Mouse (Mus musculus) stomach, embryonic 14.5 days (tissue): Measurements from ENCODE around the gene Sox11. TPM values are rescaled to one million over a fixed set of nuclear protein-coding genes. Genes with fewer than 3 reads are reported as not detected.

Experiments
- ATAC-seq: fragments of 200-750 bp; cut with Nextera tagmentation; 2 replicates; pipeline ENCODE4 v1.8.0; 2017; ENCODE audit warnings: low read depth, moderate TSS enrichment; ENCODE audit not compliant: insufficient number of reproducible peaks, insufficient read depth, low FRiP score
- H3K27ac ChIP-seq: fragments of 300-500 bp; sonication (generic); 2 replicates; pipeline ENCODE4 v1.5.1; 2014; ENCODE audit warnings: mild to moderate bottlenecking, low read length, moderate library complexity, mixed read lengths
- H3K27me3 ChIP-seq: fragments of 300-500 bp; sonication (generic); 2 replicates; pipeline ENCODE4 v1.6.1; 2014; ENCODE audit warnings: low read length, control low read depth, mixed read lengths; ENCODE audit not compliant: control insufficient read depth, insufficient read depth
- H3K36me3 ChIP-seq: fragments of 300-500 bp; sonication (generic); 2 replicates; pipeline ENCODE4 v1.6.1; 2014; ENCODE audit warnings: mild to moderate bottlenecking, control low read depth, low read length, moderate library complexity, mixed read lengths; ENCODE audit not compliant: control insufficient read depth, insufficient read depth
- H3K4me1 ChIP-seq: fragments of 300-500 bp; sonication (generic); 2 replicates; pipeline ENCODE4 v1.6.1; 2014; ENCODE audit warnings: low read length, control low read depth, mixed read lengths; ENCODE audit not compliant: control insufficient read depth, insufficient read depth
- H3K4me2 ChIP-seq: fragments of 300-500 bp; sonication (generic); replicated peaks from 2 replicates; pipeline ENCODE4 v1.6.1; 2014; ENCODE audit warnings: low read depth, low read length, control low read depth
- H3K4me3 ChIP-seq: fragments of 300-500 bp; sonication (generic); 2 replicates; pipeline ENCODE4 v1.5.1; 2014; ENCODE audit warnings: low read depth, low read length, control low read depth
- H3K9ac ChIP-seq: fragments of 300-500 bp; sonication (generic); replicated peaks from 2 replicates; pipeline ENCODE4 v1.6.1; 2014; ENCODE audit warnings: low read depth, mild to moderate bottlenecking, control low read depth, low read length, moderate library complexity, mixed read lengths
- H3K9me3 ChIP-seq: fragments of 300-500 bp; sonication (generic); 2 replicates; pipeline ENCODE4 v1.6.1; 2016; ENCODE audit warnings: low read depth, low read length, control low read depth; ENCODE audit not compliant: control insufficient read depth
- WGBS: fragments of 180-500 bp; shearing (Covaris S2); extraction: QIAGEN DNeasy Blood & Tissue Kit; methylation state at CpG from one replicate; pipeline ENCODE4 v1.1.7; 2014; 5-methylcytosine and 5-hydroxymethylcytosine counted together
- polyA plus RNA-seq: library from polyadenylated mRNA; unstranded; fragments of >200 nt; fragmentation: Nextera tagmentation; extraction: Ambion mirVana; gene quantifications from 2 replicates; pipeline ENCODE4 v1.2.1, GENCODE M21; 2014

The Sox11 gene
- polyA plus RNA-seq, 1 experiment from 2014 or later, result 73.8 TPM

GRCm38 (mm10) chr12:27357076-27357637 is 14.8 kb upstream of the Sox11 start:
- 34% methylated on average over 12 of the region's 12 CpGs for WGBS
- no peak overlapping the region for H3K27ac ChIP-seq
- no peak for ATAC-seq
- H3K4me2 ChIP-seq, result no peak overlapping the region
- no peak overlapping the region for H3K4me3 ChIP-seq
- H3K9ac ChIP-seq, result no peak overlapping the region
- H3K9me3 ChIP-seq, result no peaks in the 10 kb centered on the region
- no peaks in the 10 kb centered on the region for H3K27me3 ChIP-seq
- no peaks in the 10 kb centered on the region for H3K36me3 ChIP-seq
- no peaks in the 10 kb centered on the region for H3K4me1 ChIP-seq

DNA sequence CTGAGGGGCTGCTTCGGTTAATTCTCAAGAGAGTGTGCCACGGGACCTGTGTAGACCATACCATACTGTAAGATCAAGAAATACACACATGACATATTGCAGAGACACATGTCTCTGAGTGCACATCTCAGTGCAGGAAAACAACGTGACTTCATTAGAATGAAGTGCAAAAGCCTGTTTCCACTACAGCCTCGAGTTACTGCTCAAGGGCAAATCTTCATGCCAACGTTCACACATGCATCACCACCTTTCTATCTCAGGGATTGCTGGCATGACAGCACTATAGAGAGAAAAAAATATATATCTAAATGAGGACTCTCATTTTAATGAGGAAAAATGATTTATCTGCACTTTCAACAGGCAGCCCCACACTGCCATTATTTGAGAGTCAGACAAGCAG is 14.2 kb upstream of the Sox11 start:
- H3K4me1 ChIP-seq, result no peaks in the 10 kb centered on the region
- H3K4me2 ChIP-seq, result no peak overlapping the region
- H3K27ac ChIP-seq, result no peak overlapping the region
- no peaks in the 10 kb centered on the region for H3K9me3 ChIP-seq
- H3K9ac ChIP-seq, result no peak overlapping the region
- no peaks in the 10 kb centered on the region for H3K27me3 ChIP-seq
- ATAC-seq, result no peak
- no peaks in the 10 kb centered on the region for H3K36me3 ChIP-seq
- H3K4me3 ChIP-seq, result no peak overlapping the region
- WGBS, result 72% methylated on average over 5 of the region's 5 CpGs

DNA sequence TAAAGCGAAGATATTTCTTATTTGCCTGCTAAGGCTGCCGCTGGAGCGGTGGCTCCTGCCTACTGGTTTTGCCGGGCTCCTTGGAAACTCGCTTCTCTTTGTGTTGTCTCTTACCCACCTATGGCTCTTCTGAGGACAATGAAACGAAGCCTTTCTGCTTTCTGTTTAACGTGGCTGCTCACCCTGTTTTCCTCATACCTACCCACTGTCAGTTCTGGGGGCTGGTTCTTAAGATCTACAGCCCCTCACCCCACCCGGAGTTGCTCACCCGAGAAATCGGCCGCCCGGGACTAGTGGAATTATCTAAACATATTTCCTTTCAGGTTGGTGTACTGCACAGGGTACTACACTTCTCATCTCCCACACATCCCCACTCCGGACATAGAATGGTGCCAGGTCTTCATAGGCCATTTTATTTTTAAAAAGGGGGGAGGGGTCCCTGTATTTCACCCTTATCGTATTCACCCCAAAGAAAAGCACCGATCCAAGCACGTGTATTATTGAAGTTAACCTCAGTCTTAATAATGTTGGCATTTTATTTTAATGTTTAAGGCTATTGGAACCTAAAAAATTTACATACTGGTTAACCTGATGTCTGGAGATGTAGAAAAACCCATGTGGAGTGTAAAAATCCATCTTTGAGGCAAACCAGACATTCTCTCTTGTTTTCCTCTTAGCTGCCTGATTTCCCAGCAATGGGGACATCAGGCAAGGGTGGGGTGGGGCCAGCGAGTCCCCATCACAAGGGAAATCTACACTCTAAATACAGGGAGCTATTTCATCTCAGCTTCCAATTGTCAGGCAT is 1.4 kb upstream of the Sox11 start:
- Histone ChIP-seq H3K4me2 (peak overlapping the region; percentile 67), H3K27me3 (no peaks in the 10 kb centered on the region), H3K36me3 (no peaks in the 10 kb centered on the region), H3K27ac (peak overlapping the region; percentile 94), H3K9ac (peak overlapping the region; percentile 49), H3K9me3 (no peaks in the 10 kb centered on the region), H3K4me3 (peak overlapping the region; percentile 97), H3K4me1 (0 out of 2 replicates have a peak, but pooled peaks cover 4% of the 10 kb centered on the region)
- no peak for ATAC-seq
- WGBS, result 6% methylated on average over 17 of the region's 17 CpGs

- peak overlapping the region; percentile 76 for H3K9ac ChIP-seq
- peak overlapping the region; percentile 96 for H3K27ac ChIP-seq
- peak; percentile 93 for ATAC-seq
- H3K4me2 ChIP-seq, result peak overlapping the region; percentile 67
- 0 out of 2 replicates have a peak, but pooled peaks cover 6% of the 10 kb centered on the region for H3K4me1 ChIP-seq
- WGBS, result under 1% methylated on average over 79 of the region's 83 CpGs
- H3K36me3 ChIP-seq, result no peaks in the 10 kb centered on the region
- H3K9me3 ChIP-seq, result no peaks in the 10 kb centered on the region
- peak overlapping the region; percentile 97 for H3K4me3 ChIP-seq
- no peaks in the 10 kb centered on the region for H3K27me3 ChIP-seq
Measured at GRCm38 (mm10) chr12:27342691-27343605, 574 bp upstream of the Sox11 start.

- H3K4me1 ChIP-seq, result peaks cover 13% of the 10 kb centered on the region
- WGBS, result under 1% methylated on average over 71 of the region's 80 CpGs
Measured at GRCm38 (mm10) chr12:27341130-27341870, 1.1 kb downstream of the Sox11 start.

DNA sequence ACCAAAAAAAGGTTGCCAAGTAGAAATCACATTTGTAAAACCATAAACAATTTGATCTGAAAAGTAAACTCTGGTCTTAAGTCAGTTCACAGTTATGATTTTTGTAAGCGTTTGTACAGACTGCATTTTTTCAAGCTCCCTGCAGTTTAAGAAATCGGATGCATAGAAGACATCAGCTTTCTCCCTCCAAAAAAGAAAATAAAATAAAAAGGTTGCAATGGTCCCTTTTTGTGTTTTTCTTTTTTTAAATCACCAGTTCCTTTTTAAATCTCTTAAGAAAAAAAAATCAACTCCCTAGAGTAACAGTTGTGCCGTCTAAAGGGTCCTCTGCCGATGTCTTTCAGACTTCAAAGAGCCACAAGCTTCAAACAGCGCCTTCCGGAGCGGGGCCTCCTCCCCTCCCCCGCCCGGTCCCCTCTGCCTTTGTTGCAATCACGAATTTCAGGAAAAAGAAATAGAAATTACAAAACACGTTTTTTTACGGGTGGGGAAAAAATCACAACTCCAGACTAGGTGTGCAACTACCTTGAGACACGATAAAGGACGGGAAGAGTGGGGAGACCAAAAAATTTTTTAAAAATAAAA is 1.8 kb downstream of the Sox11 start:
- Histone ChIP-seq H3K27ac (no peak overlapping the region), H3K4me3 (peak overlapping the region; percentile 97), H3K4me2 (peak overlapping the region; percentile 67), H3K4me1 (peaks cover 13% of the 10 kb centered on the region), H3K9ac (peak overlapping the region; percentile 76), H3K27me3 (no peaks in the 10 kb centered on the region), H3K9me3 (no peaks in the 10 kb centered on the region), H3K36me3 (no peaks in the 10 kb centered on the region)
- under 1% methylated on average over 14 of the region's 14 CpGs for WGBS
- no peak for ATAC-seq

More at GRCm38 (mm10) chr12:27341130-27341870, 1.1 kb downstream of the Sox11 start:
- Histone ChIP-seq H3K9me3 (no peaks in the 10 kb centered on the region), H3K27me3 (no peaks in the 10 kb centered on the region), H3K27ac (peak overlapping the region; percentile 96), H3K4me2 (peak overlapping the region; percentile 67), H3K4me3 (peak overlapping the region; percentile 97), H3K9ac (peak overlapping the region; percentile 76), H3K36me3 (no peaks in the 10 kb centered on the region)
- ATAC-seq, result no peak

GRCm38 (mm10) chr12:27339171-27339751 is 3.1 kb downstream of the Sox11 start:
- Histone ChIP-seq H3K4me1 (peaks cover 13% of the 10 kb centered on the region), H3K36me3 (no peaks in the 10 kb centered on the region), H3K4me2 (peak overlapping the region; percentile 67), H3K27ac (peak overlapping the region; percentile 73), H3K9me3 (no peaks in the 10 kb centered on the region), H3K27me3 (no peaks in the 10 kb centered on the region), H3K4me3 (peak overlapping the region; percentile 97), H3K9ac (peak overlapping the region; percentile 57)
- WGBS, result under 1% methylated on average over 36 of the region's 47 CpGs
- no peak for ATAC-seq
